Mouse (Mus musculus) CH12.LX (cell line): ENCODE results near the gene Gm1113. TPM values are rescaled to one million over a fixed set of nuclear protein-coding genes. Genes with fewer than 3 reads are reported as not detected.

Experiments
- DNase-seq: peaks from one replicate; pipeline ENCODE4 v3.0.0-alpha.2; 2013; ENCODE audit errors: extremely low read depth
- H3K27ac ChIP-seq: 2 replicates; pipeline ENCODE4 v1.5.1; 2012; ENCODE audit warnings: low read depth, mild to moderate bottlenecking, control low read depth, moderate library complexity; ENCODE audit not compliant: insufficient read depth
- H3K27me3 ChIP-seq: replicated peaks from 2 replicates; pipeline ENCODE3; 2012; ENCODE audit warnings: inconsistent platforms
- H3K36me3 ChIP-seq, 2 experiments: replicated peaks in 1 of 2; 2 replicates each; pipeline versions ENCODE3 to v1.6.1; 2012; ENCODE audit warnings: inconsistent platforms in 1 of 2, low read length in 1 of 2, mild to moderate bottlenecking in 1 of 2, mixed read lengths in 1 of 2, moderate library complexity in 1 of 2; ENCODE audit not compliant: control insufficient read depth in 1 of 2, insufficient read depth in 1 of 2
- H3K4me1 ChIP-seq, 2 experiments: 2 replicates each; pipeline ENCODE4 v1.6.1; 2012; ENCODE audit warnings: inconsistent platforms in 1 of 2, moderate library complexity in 1 of 2; ENCODE audit not compliant: insufficient read depth in 2 of 2, control insufficient read depth in 1 of 2
- H3K4me2 ChIP-seq: 2 replicates; pipeline ENCODE4 v1.6.1; 2012; ENCODE audit warnings: low read depth, mild to moderate bottlenecking, control low read depth; ENCODE audit not compliant: poor library complexity, insufficient read depth, severe bottlenecking
- H3K4me3 ChIP-seq, 3 experiments: fragments of 150-350 bp in 1 of 3; sonication (generic) in 1 of 3; replicated peaks in 1 of 3; 2 replicates each; pipeline versions ENCODE3 to v1.5.1; 2011 to 2012; ENCODE audit warnings: low read depth in 2 of 3, low read length in 2 of 3, mild to moderate bottlenecking in 2 of 3, moderate library complexity in 2 of 3, control low read depth in 1 of 3, improper control_type of control experiment in 1 of 3, inconsistent platforms in 1 of 3, mixed read lengths in 1 of 3; ENCODE audit not compliant: poor library complexity in 1 of 3
- H3K79me2 ChIP-seq: replicated peaks from 2 replicates; pipeline ENCODE4 v1.6.1; 2012; ENCODE audit warnings: mild to moderate bottlenecking, moderate library complexity; ENCODE audit not compliant: control insufficient read depth, poor library complexity, insufficient read depth, severe bottlenecking; ENCODE audit errors: extremely low read depth
- H3K9ac ChIP-seq: 2 replicates; pipeline ENCODE4 v1.6.1; 2012; ENCODE audit warnings: low read depth, mild to moderate bottlenecking, control low read depth, moderate library complexity; ENCODE audit not compliant: insufficient read depth
- H3K9me3 ChIP-seq: replicated peaks from 2 replicates; pipeline ENCODE3; 2012; ENCODE audit warnings: low read length, inconsistent platforms, mixed read lengths
- BHLHE40 ChIP-seq: IDR thresholded peaks from 2 replicates; pipeline ENCODE4 v1.6.1; 2011; ENCODE audit warnings: mild to moderate bottlenecking, low read depth, low read length, improper control_type of control experiment
- CHD1 ChIP-seq: IDR thresholded peaks from 2 replicates; pipeline ENCODE4 v1.6.1; 2012; ENCODE audit warnings: low read depth, low read length, improper control_type of control experiment, inconsistent platforms
- CHD2 ChIP-seq: IDR thresholded peaks from 2 replicates; pipeline ENCODE4 v1.6.1; 2011; ENCODE audit warnings: low read length, improper control_type of control experiment
- CTCF ChIP-seq, 2 experiments: IDR thresholded peaks in 1 of 2; conservative IDR thresholded peaks in 1 of 2; 2 replicates each; pipeline ENCODE4 v1.5.1; 2011 to 2012; ENCODE audit warnings: low read depth in 2 of 2, low read length in 2 of 2, improper control_type of control experiment in 1 of 2, inconsistent platforms in 1 of 2, mild to moderate bottlenecking in 1 of 2, moderate library complexity in 1 of 2
- E2F4 ChIP-seq: IDR thresholded peaks from 2 replicates; pipeline ENCODE4 v1.6.1; 2011; ENCODE audit warnings: low read depth, low read length, improper control_type of control experiment; ENCODE audit not compliant: insufficient replicate concordance
- ELF1 ChIP-seq: IDR thresholded peaks from 2 replicates; pipeline ENCODE4 v1.6.1; 2014; ENCODE audit warnings: low read depth, mild to moderate bottlenecking, inconsistent platforms, low read length, improper control_type of control experiment
- EP300 ChIP-seq: IDR thresholded peaks from 2 replicates; pipeline ENCODE4 v1.6.1; 2011; ENCODE audit warnings: low read length, improper control_type of control experiment
- ETS1 ChIP-seq: conservative IDR thresholded peaks from 2 replicates; pipeline ENCODE4 v1.6.1; 2012; ENCODE audit warnings: low read depth, mild to moderate bottlenecking, inconsistent platforms, low read length, improper control_type of control experiment, moderate library complexity
- GABPA ChIP-seq: IDR thresholded peaks from 2 replicates; pipeline ENCODE4 v1.6.1; 2012; ENCODE audit warnings: low read depth, low read length, improper control_type of control experiment, inconsistent platforms; ENCODE audit not compliant: insufficient replicate concordance
- HCFC1 ChIP-seq: IDR thresholded peaks from 2 replicates; pipeline ENCODE4 v1.6.1; 2012; ENCODE audit warnings: low read depth, mild to moderate bottlenecking, inconsistent platforms, low read length, improper control_type of control experiment
- IRF4 ChIP-seq: IDR thresholded peaks from 2 replicates; pipeline ENCODE4 v1.6.1; 2014; ENCODE audit warnings: low read depth, mild to moderate bottlenecking, inconsistent platforms, low read length, improper control_type of control experiment
- JUN ChIP-seq: IDR thresholded peaks from 2 replicates; pipeline ENCODE4 v1.6.1; 2011; ENCODE audit warnings: low read depth, mild to moderate bottlenecking, low read length, improper control_type of control experiment, moderate library complexity; ENCODE audit not compliant: insufficient read depth
- JUND ChIP-seq: conservative IDR thresholded peaks from 2 replicates; pipeline ENCODE4 v1.6.1; 2011; ENCODE audit warnings: low read depth, low read length, improper control_type of control experiment
- KAT2A ChIP-seq: IDR thresholded peaks from 2 replicates; pipeline ENCODE4 v1.6.1; 2012; ENCODE audit warnings: low read length, improper control_type of control experiment, inconsistent platforms; ENCODE audit not compliant: insufficient replicate concordance
- MAFK ChIP-seq: IDR thresholded peaks from 2 replicates; pipeline ENCODE4 v1.6.1; 2011; ENCODE audit warnings: low read length, improper control_type of control experiment; ENCODE audit not compliant: insufficient replicate concordance
- MAX ChIP-seq: IDR thresholded peaks from 2 replicates; pipeline ENCODE4 v1.6.1; 2011; ENCODE audit warnings: low read length, improper control_type of control experiment
- MAZ ChIP-seq: IDR thresholded peaks from 2 replicates; pipeline ENCODE4 v1.6.1; 2012; ENCODE audit warnings: low read depth, mild to moderate bottlenecking, inconsistent platforms, low read length, improper control_type of control experiment, moderate library complexity
- MEF2A ChIP-seq: IDR thresholded peaks from 2 replicates; pipeline ENCODE4 v1.6.1; 2014; ENCODE audit warnings: low read depth, mild to moderate bottlenecking, inconsistent platforms, low read length, improper control_type of control experiment, borderline replicate concordance
- MXI1 ChIP-seq: IDR thresholded peaks from 2 replicates; pipeline ENCODE4 v1.6.1; 2011; ENCODE audit warnings: mild to moderate bottlenecking, low read depth, low read length, improper control_type of control experiment
- MYC ChIP-seq: IDR thresholded peaks from 2 replicates; pipeline ENCODE4 v1.6.1; 2011; ENCODE audit warnings: low read depth, mild to moderate bottlenecking, improper control_type of control experiment, low read length
- NELFE ChIP-seq: IDR thresholded peaks from 2 replicates; pipeline ENCODE4 v1.6.1; 2011; ENCODE audit warnings: low read depth, low read length, improper control_type of control experiment
- NRF1 ChIP-seq: IDR thresholded peaks from 2 replicates; pipeline ENCODE4 v1.6.1; 2014; ENCODE audit warnings: low read depth, mild to moderate bottlenecking, inconsistent platforms, low read length, improper control_type of control experiment, moderate library complexity
- PAX5 ChIP-seq: IDR thresholded peaks from 2 replicates; pipeline ENCODE4 v1.6.1; 2012; ENCODE audit warnings: low read length, inconsistent platforms, mixed read lengths
- POLR2A ChIP-seq: IDR thresholded peaks from 2 replicates; pipeline ENCODE4 v1.6.1; 2011; ENCODE audit warnings: low read depth, mild to moderate bottlenecking, improper control_type of control experiment, low read length
- POLR2AphosphoS2 ChIP-seq: IDR thresholded peaks from 2 replicates; pipeline ENCODE4 v1.6.1; 2011; ENCODE audit warnings: low read depth, low read length, improper control_type of control experiment
- RAD21 ChIP-seq: IDR thresholded peaks from 2 replicates; pipeline ENCODE4 v1.6.1; 2011; ENCODE audit warnings: low read depth, mild to moderate bottlenecking, low read length, improper control_type of control experiment, moderate library complexity
- RCOR1 ChIP-seq: conservative IDR thresholded peaks from 2 replicates; pipeline ENCODE4 v1.6.1; 2012; ENCODE audit warnings: low read depth, mild to moderate bottlenecking, inconsistent platforms, low read length, improper control_type of control experiment
- SIN3A ChIP-seq: IDR thresholded peaks from 2 replicates; pipeline ENCODE4 v1.6.1; 2012; ENCODE audit warnings: low read length, improper control_type of control experiment, inconsistent platforms
- SMC3 ChIP-seq: IDR thresholded peaks from 2 replicates; pipeline ENCODE4 v1.6.1; 2011; ENCODE audit warnings: low read depth, low read length, improper control_type of control experiment
- TBP ChIP-seq: conservative IDR thresholded peaks from 2 replicates; pipeline ENCODE4 v1.6.1; 2011; ENCODE audit warnings: low read depth, low read length, improper control_type of control experiment
- TCF12 ChIP-seq: IDR thresholded peaks from 2 replicates; pipeline ENCODE4 v1.6.1; 2014; ENCODE audit warnings: low read depth, mild to moderate bottlenecking, inconsistent platforms, low read length, improper control_type of control experiment
- UBTF ChIP-seq: IDR thresholded peaks from 2 replicates; pipeline ENCODE4 v1.6.1; 2012; ENCODE audit warnings: low read depth, mild to moderate bottlenecking, inconsistent platforms, low read length, improper control_type of control experiment, moderate library complexity
- USF1 ChIP-seq: IDR thresholded peaks from 2 replicates; pipeline ENCODE4 v1.6.1; 2014; ENCODE audit warnings: low read depth, mild to moderate bottlenecking, inconsistent platforms, low read length, improper control_type of control experiment
- USF2 ChIP-seq: conservative IDR thresholded peaks from 2 replicates; pipeline ENCODE4 v1.6.1; 2011; ENCODE audit warnings: low read depth, low read length, improper control_type of control experiment
- ZC3H11A ChIP-seq: IDR thresholded peaks from 2 replicates; pipeline ENCODE4 v1.6.1; 2012; ENCODE audit warnings: low read depth, mild to moderate bottlenecking, inconsistent platforms, low read length, improper control_type of control experiment
- ZKSCAN1 ChIP-seq: IDR thresholded peaks from 2 replicates; pipeline ENCODE4 v1.6.1; 2012; ENCODE audit warnings: low read depth, inconsistent platforms, low read length, improper control_type of control experiment, borderline replicate concordance
- ZMIZ1 ChIP-seq: IDR thresholded peaks from 2 replicates; pipeline ENCODE4 v1.6.1; 2012; ENCODE audit warnings: low read depth, mild to moderate bottlenecking, inconsistent platforms, low read length, improper control_type of control experiment
- ZNF384 ChIP-seq: IDR thresholded peaks from 2 replicates; pipeline ENCODE4 v1.6.1; 2012; ENCODE audit warnings: low read depth, low read length, improper control_type of control experiment, inconsistent platforms
- dilution Hi-C: fragments of 300-500 bp; cut with MboI; formaldehyde crosslinking; loops from 2 replicates; pipeline ENCODE4 v1.14.3; 2020; ENCODE audit warnings: low sequenced_read_pairs; ENCODE audit not compliant: extremely low pct_unique_long_range_greater_than_20kb, extremely low pct_ligation_motif_present
- in situ Hi-C: fragments of 300-500 bp; cut with MboI; formaldehyde crosslinking; loops from 3 replicates; pipeline ENCODE4 v1.14.3; 2019; ENCODE audit warnings: low sequenced_read_pairs, low pct_ligation_motif_present, low pct_unique_long_range_greater_than_20kb, mixed read lengths
- polyA plus RNA-seq: library from polyadenylated mRNA; unstranded; fragments of >175 nt; gene quantifications from 2 replicates; pipeline ENCODE4 v1.2.1, GENCODE M21; 2012; ENCODE audit warnings: low read depth; ENCODE audit not compliant: insufficient read length
- total RNA-seq, 2 experiments: library from RNA; depleted of rRNA; stranded (reverse); fragments of 300-350 nt in 1 of 2; fragments of >200 nt in 1 of 2; gene quantifications; 2 replicates each; pipeline ENCODE4 v1.2.3; 2012 to 2014

Gm1113 gene
- total and polyA plus RNA-seq, 3 experiments, result not detected

GRCm38 (mm10) chr9:35475394-35475793 lies 42.7 kb downstream of the Gm1113 start:
- dilution Hi-C loops, result no loop called here
- Histone ChIP-seq H3K4me3 (peak overlapping the region in 1 of 3 experiments; percentile 3), H3K36me3 (peaks cover 2 to 21% of the 10 kb centered on the region in 2 experiments), H3K27me3 (no peaks in the 10 kb centered on the region), H3K79me2 (no peaks in the 10 kb centered on the region), H3K9ac (0 out of 2 replicates have a peak overlapping the region, but pooled peaks have one; percentile 2), H3K9me3 (no peaks in the 10 kb centered on the region), H3K4me1 (peaks cover 10 to 39% of the 10 kb centered on the region in 2 experiments), H3K4me2 (peak overlapping the region; percentile 18; the same call in 1 of the 2 replicates), H3K27ac (peak overlapping the region; percentile 73; the same call in 1 of the 2 replicates)
- peak; percentile 74 for DNase-seq
- TF ChIP-seq MAZ (no peak), CHD2 (no peak), MAFK (peak; percentile 76), EP300 (peak; percentile 95), ZKSCAN1 (no peak), SIN3A (peak; percentile 50; the same call in 1 of the 2 replicates), PAX5 (no peak), JUN (peak; percentile 44; the same call in 1 of the 2 replicates), SMC3 (no peak), POLR2AphosphoS2 (no peak), E2F4 (no peak), ZC3H11A (no peak), MYC (peak; percentile 92), RAD21 (no peak; the same call in 1 of the 2 replicates), GABPA (no peak), MXI1 (peak; percentile 82), CHD1 (no peak), ETS1 (peak; percentile 81), TCF12 (peak; percentile 90), MEF2A (peak; percentile 73; the same call in 1 of the 2 replicates), ZNF384 (no peak), HCFC1 (no peak), UBTF (no peak), NELFE (no peak; the same call in 1 of the 2 replicates), TBP (no peak), CTCF (conservative IDR thresholded peaks at IDR 0.05 in 1 of 2, IDR thresholded peaks at IDR 0.05 in 1 of 2; ENCODE audit: low read depth in 2 of 2, low read length in 2 of 2) (no peak), BHLHE40 (peak; percentile 84), IRF4 (peak; percentile 93), POLR2A (0 out of 2 replicates have a peak, but pooled peaks have one; percentile 25), USF1 (peak; percentile 64), KAT2A (no peak), ELF1 (peak; percentile 60), ZMIZ1 (no peak), RCOR1 (no peak), USF2 (peak; percentile 59), NRF1 (peak; percentile 54; the same call in 1 of the 2 replicates), JUND (peak; percentile 82), MAX (peak; percentile 95)
- in situ Hi-C loops, result no loop called here
